Mouse (Mus musculus) heart, adult 2 months (tissue): ENCODE measurements at regions not wholly inside any gene's neighbourhood (a gene's known extent, or its start where the extent isn't known, plus 50 kb on each side); places are given as distances from the start of the nearest gene placed in this dataset.

Experiments used
- CTCF ChIP-seq: fragments of 200-600 bp; IDR thresholded peaks from 2 replicates; pipeline ENCODE4 v1.8.1; 2022; ENCODE audit warnings: antibody characterized with exemption, mild to moderate bottlenecking, moderate library complexity
- EP300 ChIP-seq: fragments of 200-500 bp; IDR thresholded peaks from 2 replicates; pipeline ENCODE4 v1.6.1; 2011; ENCODE audit warnings: low read depth, low read length, control low read depth; ENCODE audit not compliant: insufficient read depth
- POLR2A ChIP-seq: fragments of 200-500 bp; IDR thresholded peaks from 2 replicates; pipeline ENCODE4 v1.6.1; 2011; ENCODE audit warnings: mild to moderate bottlenecking, low read depth, low read length, control low read depth; ENCODE audit not compliant: insufficient read depth

DNA sequence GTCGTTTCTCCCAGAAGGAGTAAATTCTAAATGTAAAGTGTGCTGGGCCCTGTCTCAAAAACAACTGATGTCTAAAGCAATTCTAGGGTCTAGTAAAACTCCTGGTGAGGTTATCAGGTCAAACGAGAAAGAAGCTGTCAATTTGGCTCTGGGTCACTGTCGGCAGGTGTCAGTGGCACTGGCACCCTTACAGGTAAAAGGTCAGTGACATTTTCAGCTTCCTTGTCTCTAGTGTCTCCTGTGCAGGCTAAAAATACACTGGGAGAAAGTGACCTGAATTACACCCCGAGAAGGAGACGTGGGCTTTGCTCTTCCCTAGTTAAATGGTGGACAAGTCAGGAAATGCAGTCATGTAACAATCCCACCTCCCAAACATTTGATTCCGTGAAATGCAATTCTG lies 91.8 kb upstream of the Slc38a2 start:
- peak; percentile 25 for TF ChIP-seq CTCF
- no peak for TF ChIP-seq POLR2A
- TF ChIP-seq EP300: 0 out of 2 replicates have a peak, but pooled peaks have one; percentile 51
